22 mouse cellular contexts compared by ENCODE assay signal in the genomic region with DNA sequence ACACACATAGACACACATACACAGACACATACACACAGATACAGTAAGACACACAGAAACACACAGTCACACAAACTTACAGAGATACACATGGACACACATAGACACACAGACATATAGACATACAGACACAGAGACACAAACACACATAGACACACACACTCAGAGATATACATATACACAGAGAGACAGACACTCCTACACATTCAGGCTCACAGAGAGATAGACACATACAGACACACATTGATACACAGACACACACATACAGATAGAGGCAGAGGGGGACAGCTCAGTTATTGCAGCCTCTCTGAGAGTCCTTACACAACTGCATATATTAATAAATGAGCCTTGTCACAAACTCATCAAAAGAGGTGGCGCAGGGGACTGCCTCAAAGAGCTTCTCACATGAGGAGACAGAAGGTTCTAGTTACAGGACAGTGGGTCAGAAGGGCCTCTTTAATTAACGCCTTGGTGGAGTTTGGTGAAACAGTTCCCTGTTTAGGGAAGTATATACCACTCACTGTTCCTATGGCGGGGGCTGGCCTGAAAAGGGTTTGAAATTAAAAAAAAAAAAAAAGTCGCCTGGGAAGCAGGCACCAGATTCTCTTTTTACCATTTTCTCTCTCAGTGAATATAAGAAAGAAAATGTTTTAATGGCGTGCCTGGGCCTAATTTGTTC. TPM values are rescaled to one million over a fixed set of nuclear protein-coding genes. Genes with fewer than 3 reads are reported as not detected.
DNase-seq lines count a peak whose midpoint lies in the region; ATAC-seq and TF ChIP-seq lines count a peak whose summit lies in the region.
"Had no signal": no experiment of that assay in that cellular context is flagged by ENCODE, and none has a peak within 500 bp of the region (broad histone marks: within the 10 kb centered on the region; RNA-seq: fewer than 3 reads in every experiment).

No protein-coding gene starts in this region.

- no peak for DNase-seq in hindbrain, embryonic 11.5 days (ENCODE audit: low spot score)
- peak; percentile 17 for DNase-seq in midbrain, postnatal 0 days (ENCODE audit: low spot score)
- DNase-seq in midbrain, embryonic 14.5 days = no peak
- DNase-seq in limb, embryonic 11.5 days (ENCODE audit: low spot score) = no peak
- no peak for DNase-seq in left cerebral cortex, adult 8-10 months (ENCODE audit: low spot score in 2 of 2)
- no peak for DNase-seq in adrenal gland, postnatal 14 days
- no peak for DNase-seq in lung, postnatal 36 days
- DNase-seq: B cell, adult 2 months; cerebellum, adult 9-10 months; gastrocnemius, postnatal 14 days; heart, adult 2 months; heart, postnatal 36 days; kidney, adult 18-20 months; kidney, postnatal 14 days; lung, adult 2 months; lung, postnatal 4 days; spleen, adult 18-20 months; thymus, postnatal 25 days had no signal

- no peaks in the 10 kb centered on the region for H3K4me1 ChIP-seq in hindbrain, embryonic 15.5 days (replicated peaks)
- H3K4me1 ChIP-seq in hindbrain, embryonic 11.5 days (replicated peaks; ENCODE audit: control insufficient read depth, insufficient read depth, low read length) = no peaks in the 10 kb centered on the region
- no peaks in the 10 kb centered on the region for H3K4me1 ChIP-seq in midbrain, postnatal 0 days (ENCODE audit: insufficient read depth, low read length)
- no peaks in the 10 kb centered on the region for H3K4me1 ChIP-seq in midbrain, embryonic 14.5 days (ENCODE audit: control insufficient read depth, insufficient read depth, low read length)
- peaks cover 10% of the 10 kb centered on the region for H3K4me1 ChIP-seq in limb, embryonic 11.5 days (ENCODE audit: control insufficient read depth, insufficient read depth, low read length)
- H3K4me1 ChIP-seq: forebrain, embryonic 13.5 days; neural tube, embryonic 13.5 days had no signal

- peak; percentile 23; the same call in 1 of the 2 replicates for ATAC-seq in hindbrain, embryonic 15.5 days (ENCODE audit: low FRiP score, low read depth)
- no peak for ATAC-seq in hindbrain, embryonic 11.5 days (ENCODE audit: low FRiP score)
- peak; percentile 31; the same call in 1 of the 2 replicates for ATAC-seq in midbrain, postnatal 0 days (ENCODE audit: low FRiP score)
- no peak for ATAC-seq in midbrain, embryonic 14.5 days (ENCODE audit: low FRiP score, low TSS enrichment)
- 0 out of 2 replicates have a peak, but pooled peaks have one; percentile 47 for ATAC-seq in limb, embryonic 11.5 days (ENCODE audit: insufficient number of reproducible peaks, low FRiP score, low TSS enrichment, low read depth)
- ATAC-seq: forebrain, embryonic 13.5 days had no signal

- H3K27me3 ChIP-seq in hindbrain, embryonic 15.5 days = no peaks in the 10 kb centered on the region
- H3K27me3 ChIP-seq in hindbrain, embryonic 11.5 days (ENCODE audit: control insufficient read depth, insufficient read depth, low read length) = no peaks in the 10 kb centered on the region
- no peaks in the 10 kb centered on the region for H3K27me3 ChIP-seq in midbrain, postnatal 0 days (ENCODE audit: insufficient read depth, low read length)
- H3K27me3 ChIP-seq in midbrain, embryonic 14.5 days (ENCODE audit: control insufficient read depth, insufficient read depth, low read length) = no peaks in the 10 kb centered on the region
- no peaks in the 10 kb centered on the region for H3K27me3 ChIP-seq in limb, embryonic 11.5 days (ENCODE audit: control insufficient read depth, insufficient read depth, low read length)
- H3K27me3 ChIP-seq: forebrain, embryonic 13.5 days; neural tube, embryonic 13.5 days had no signal

- no peak overlapping the region for H3K4me3 ChIP-seq in hindbrain, embryonic 15.5 days
- H3K4me3 ChIP-seq in hindbrain, embryonic 11.5 days (ENCODE audit: low read depth, low read length) = no peak overlapping the region
- no peak overlapping the region for H3K4me3 ChIP-seq in midbrain, postnatal 0 days (ENCODE audit: low read depth, low read length)
- no peak overlapping the region for H3K4me3 ChIP-seq in midbrain, embryonic 14.5 days (replicated peaks; ENCODE audit: low read depth, low read length)
- H3K4me3 ChIP-seq in limb, embryonic 11.5 days (ENCODE audit: low read depth, low read length) = no peak overlapping the region
- H3K4me3 ChIP-seq: forebrain, embryonic 13.5 days; heart, adult 2 months; neural tube, embryonic 13.5 days had no signal

- TF ChIP-seq CTCF in midbrain, postnatal 0 days (IDR thresholded peaks at IDR 0.05) = no peak

- H3K36me3 ChIP-seq in hindbrain, embryonic 15.5 days = no peaks in the 10 kb centered on the region
- no peaks in the 10 kb centered on the region for H3K36me3 ChIP-seq in hindbrain, embryonic 11.5 days (ENCODE audit: control insufficient read depth, insufficient read depth, low read length)
- no peaks in the 10 kb centered on the region for H3K36me3 ChIP-seq in midbrain, postnatal 0 days (ENCODE audit: insufficient read depth, low read length)
- H3K36me3 ChIP-seq in midbrain, embryonic 14.5 days (ENCODE audit: control insufficient read depth, insufficient read depth, low read length) = no peaks in the 10 kb centered on the region
- no peaks in the 10 kb centered on the region for H3K36me3 ChIP-seq in limb, embryonic 11.5 days (ENCODE audit: control insufficient read depth, insufficient read depth, low read length)
- H3K36me3 ChIP-seq: neural tube, embryonic 13.5 days had no signal

- H3K9me3 ChIP-seq in hindbrain, embryonic 15.5 days = no peaks in the 10 kb centered on the region
- no peaks in the 10 kb centered on the region for H3K9me3 ChIP-seq in hindbrain, embryonic 11.5 days (ENCODE audit: control insufficient read depth, low read length)
- no peaks in the 10 kb centered on the region for H3K9me3 ChIP-seq in midbrain, postnatal 0 days (ENCODE audit: low read length)
- H3K9me3 ChIP-seq in midbrain, embryonic 14.5 days (ENCODE audit: control insufficient read depth, low read length) = no peaks in the 10 kb centered on the region
- H3K9me3 ChIP-seq in limb, embryonic 11.5 days (ENCODE audit: control insufficient read depth, low read length) = no peaks in the 10 kb centered on the region
- H3K9me3 ChIP-seq: forebrain, embryonic 13.5 days; neural tube, embryonic 13.5 days had no signal

- H3K9ac ChIP-seq in hindbrain, embryonic 15.5 days = no peak overlapping the region
- H3K9ac ChIP-seq in hindbrain, embryonic 11.5 days (ENCODE audit: low read depth, low read length) = no peak overlapping the region
- no peak overlapping the region for H3K9ac ChIP-seq in midbrain, postnatal 0 days (replicated peaks; ENCODE audit: low read length, poor library complexity, severe bottlenecking)
- H3K9ac ChIP-seq in midbrain, embryonic 14.5 days (replicated peaks; ENCODE audit: low read length) = no peak overlapping the region
- H3K9ac ChIP-seq in limb, embryonic 11.5 days (ENCODE audit: low read length) = no peak overlapping the region
- H3K9ac ChIP-seq: forebrain, embryonic 13.5 days; neural tube, embryonic 13.5 days had no signal

- H3K4me2 ChIP-seq in hindbrain, embryonic 15.5 days = no peak overlapping the region
- no peak overlapping the region for H3K4me2 ChIP-seq in hindbrain, embryonic 11.5 days (replicated peaks; ENCODE audit: low read depth, low read length)
- no peak overlapping the region for H3K4me2 ChIP-seq in midbrain, postnatal 0 days (ENCODE audit: low read depth, low read length, poor library complexity, severe bottlenecking)
- no peak overlapping the region for H3K4me2 ChIP-seq in midbrain, embryonic 14.5 days (ENCODE audit: low read length)
- no peak overlapping the region for H3K4me2 ChIP-seq in limb, embryonic 11.5 days (ENCODE audit: low read depth, severe bottlenecking)
- H3K4me2 ChIP-seq: forebrain, embryonic 13.5 days; midbrain, embryonic 11.5 days; neural tube, embryonic 13.5 days had no signal

- 65% methylated on average over 5 of the region's 5 CpGs for WGBS in hindbrain, embryonic 15.5 days
- 68% methylated on average over 5 of the region's 5 CpGs for WGBS in hindbrain, embryonic 11.5 days
- 71% methylated on average over 5 of the region's 5 CpGs for WGBS in midbrain, postnatal 0 days
- WGBS in midbrain, embryonic 14.5 days = 72% methylated on average over 5 of the region's 5 CpGs
- whole genome bisulfite sequencing in limb, embryonic 11.5 days = 19% methylated on average over 5 of the region's 5 CpGs

- H3K27ac ChIP-seq in hindbrain, embryonic 15.5 days (replicated peaks) = no peak overlapping the region
- no peak overlapping the region for H3K27ac ChIP-seq in hindbrain, embryonic 11.5 days (ENCODE audit: low read depth, low read length)
- no peak overlapping the region for H3K27ac ChIP-seq in midbrain, postnatal 0 days (ENCODE audit: low read depth, low read length)
- H3K27ac ChIP-seq in midbrain, embryonic 14.5 days (replicated peaks; ENCODE audit: low read depth, low read length) = no peak overlapping the region
- H3K27ac ChIP-seq in limb, embryonic 11.5 days (replicated peaks; ENCODE audit: low read depth, low read length) = no peak overlapping the region
- H3K27ac ChIP-seq: forebrain, embryonic 13.5 days; heart, adult 2 months; neural tube, embryonic 13.5 days had no signal

RNA-seq across cellular contexts. Expression of gene Sash1, which starts 12.4 kb away (rescaled TPM):
- polyA plus RNA-seq in hindbrain, embryonic 15.5 days (2015; fragmentation: Nextera tagmentation; extraction: Ambion mirVana) = 3.1 and 3.3 TPM in 2 replicates
- 5.2 and 6.5 TPM in 2 replicates for polyA plus RNA-seq in hindbrain, embryonic 11.5 days (2014; fragmentation: Nextera tagmentation; extraction: Ambion mirVana)
- 47.4 and 64.1 TPM in 2 replicates for total RNA-seq in midbrain, postnatal 0 days (2014; rRNA removed)
- polyA plus RNA-seq in midbrain, postnatal 0 days (2015; fragmentation: Nextera tagmentation; extraction: Ambion mirVana) = 4.0 and 5.0 TPM in 2 replicates
- polyA plus RNA-seq in midbrain, embryonic 14.5 days (2014; fragmentation: Nextera tagmentation; extraction: Ambion mirVana) = 3.9 and 4.8 TPM in 2 replicates
- 5.2 and 5.8 TPM in 2 replicates for polyA plus RNA-seq in limb, embryonic 11.5 days (2014; fragmentation: Nextera tagmentation; extraction: Ambion mirVana)
- total RNA-seq in left cerebral cortex, adult 8-10 months (2022) = 10 to 100 TPM; 55.2 to 62.5 (median 57.8) TPM
- 40.4 and 50.1 TPM in 2 replicates for total RNA-seq in adrenal gland, postnatal 14 days (2021)

Comparison
In these comparisons a context has a peak if more than half of its experiments do, and no peak if none do; other contexts are left out.
1. ATAC-seq: peak in hindbrain, embryonic 15.5 days (single experiment), midbrain, postnatal 0 days (single experiment) and limb, embryonic 11.5 days (single experiment); none in hindbrain, embryonic 11.5 days (single experiment) and midbrain, embryonic 14.5 days (single experiment).